In genomic region chr3:86807750-86808467, GRCm38 (mm10) we compare ENCODE assay signal across 8 mouse cellular contexts.
A peak's percentile ranks its signal among the peaks of the same experiment; 100 is the strongest.
DNase-seq lines count a peak whose midpoint lies in the region; ATAC-seq lines count a peak whose summit lies in the region.

No protein-coding gene starts in this region.

- WGBS in liver, embryonic 13.5 days (ENCODE audit: insufficient replicate concordance): 67% methylated on average over 14 of the region's 14 CpGs

- DNase-seq in layer of hippocampus, adult 11-12 months (ENCODE audit: low spot score): peak; percentile 63
- no peak for DNase-seq in layer of hippocampus, adult 9-10 months (ENCODE audit: low spot score)
- DNase-seq in Muller cell, postnatal 12 days (ENCODE audit: inconsistent ontology term): peak; percentile 65
- peak; percentile 64 for DNase-seq in c-Kit-negative CD71-positive TER-119-positive erythroid progenitor cells, embryonic 14.5 days (ENCODE audit: low read depth, low spot score)
- peak; percentile 66 to 68 for DNase-seq in frontal cortex, postnatal 14 days (ENCODE audit: low spot score in 2 of 2)
- peak; percentile 42 for DNase-seq in liver, embryonic 13.5 days
- DNase-seq in thymus, postnatal 0 days (ENCODE audit: low spot score): peak; percentile 37
- DNase-seq in MN1 (ENCODE audit: low spot score): no peak

- peak; percentile 59 for ATAC-seq in liver, embryonic 13.5 days (ENCODE audit: low read depth)

- no peaks in the 10 kb centered on the region for H3K36me3 ChIP-seq in liver, embryonic 13.5 days

- no peak overlapping the region for H3K4me2 ChIP-seq in liver, embryonic 13.5 days

- H3K4me1 ChIP-seq in liver, embryonic 13.5 days (replicated peaks): peaks cover 9% of the 10 kb centered on the region

- H3K4me3 ChIP-seq in liver, embryonic 13.5 days (replicated peaks): no peak overlapping the region

- no peak overlapping the region for H3K9ac ChIP-seq in liver, embryonic 13.5 days

- no peaks in the 10 kb centered on the region for H3K27me3 ChIP-seq in liver, embryonic 13.5 days

- H3K27ac ChIP-seq in liver, embryonic 13.5 days: no peak overlapping the region

- no peaks in the 10 kb centered on the region for H3K9me3 ChIP-seq in liver, embryonic 13.5 days (replicated peaks)

Comparison
In these comparisons a context has a peak if more than half of its experiments do, and no peak if none do; other contexts are left out.
1. DNase-seq: peak in layer of hippocampus, adult 11-12 months (single experiment), Muller cell, postnatal 12 days (single experiment), c-Kit-negative CD71-positive TER-119-positive erythroid progenitor cells, embryonic 14.5 days (single experiment), frontal cortex, postnatal 14 days (2 of 2), liver, embryonic 13.5 days (single experiment) and thymus, postnatal 0 days (single experiment); none in layer of hippocampus, adult 9-10 months (single experiment) and MN1 (single experiment).